Mouse (Mus musculus) hindbrain, embryonic 16.5 days (tissue): Measurements from ENCODE around the gene Dna2. TPM values are rescaled to one million over a fixed set of nuclear protein-coding genes. Genes with fewer than 3 reads are reported as not detected.
A peak's percentile ranks its signal among the peaks of the same experiment; 100 is the strongest.

Experiments
- ATAC-seq: fragments of 200-750 bp; cut with Nextera tagmentation; 2 replicates; pipeline ENCODE4 v1.8.0; 2017; ENCODE audit warnings: moderate TSS enrichment, moderate library complexity
- H3K27ac ChIP-seq: fragments of 300-500 bp; sonication (generic); 2 replicates; pipeline ENCODE4 v1.5.1; 2014; ENCODE audit warnings: low read depth, mild to moderate bottlenecking, control low read depth, low read length, moderate library complexity
- H3K27me3 ChIP-seq: fragments of 300-500 bp; sonication (generic); replicated peaks from 2 replicates; pipeline ENCODE4 v1.6.1; 2014; ENCODE audit warnings: low read length; ENCODE audit not compliant: control insufficient read depth, insufficient read depth
- H3K36me3 ChIP-seq: fragments of 300-500 bp; sonication (generic); 2 replicates; pipeline ENCODE4 v1.6.1; 2014; ENCODE audit warnings: mild to moderate bottlenecking, low read length, moderate library complexity, mixed read lengths; ENCODE audit not compliant: control insufficient read depth, insufficient read depth
- H3K4me1 ChIP-seq: fragments of 300-500 bp; sonication (generic); 2 replicates; pipeline ENCODE4 v1.6.1; 2014; ENCODE audit warnings: low read depth, low read length; ENCODE audit not compliant: control insufficient read depth, insufficient read depth
- H3K4me2 ChIP-seq: fragments of 300-500 bp; sonication (generic); 2 replicates; pipeline ENCODE4 v1.6.1; 2014; ENCODE audit warnings: mild to moderate bottlenecking, low read length, control low read depth, moderate library complexity
- H3K4me3 ChIP-seq: fragments of 300-500 bp; sonication (generic); 2 replicates; pipeline ENCODE4 v1.5.1; 2014; ENCODE audit warnings: mild to moderate bottlenecking, low read length, control low read depth, moderate library complexity
- H3K9ac ChIP-seq: fragments of 300-500 bp; sonication (generic); 2 replicates; pipeline ENCODE4 v1.6.1; 2014; ENCODE audit warnings: low read depth, mild to moderate bottlenecking, control low read depth, low read length, moderate library complexity
- H3K9me3 ChIP-seq: fragments of 300-500 bp; sonication (generic); 2 replicates; pipeline ENCODE4 v1.6.1; 2014; ENCODE audit warnings: mild to moderate bottlenecking, low read length, moderate library complexity; ENCODE audit not compliant: control insufficient read depth
- WGBS: fragments of 180-500 bp; shearing (Covaris S2); extraction: QIAGEN DNeasy Blood & Tissue Kit; methylation state at CpG from one replicate; pipeline ENCODE4 v1.1.7; 2014; 5-methylcytosine and 5-hydroxymethylcytosine counted together
- polyA plus RNA-seq: library from polyadenylated mRNA; unstranded; fragments of >200 nt; fragmentation: Nextera tagmentation; extraction: Ambion mirVana; gene quantifications from 2 replicates; pipeline ENCODE4 v1.2.1, GENCODE M21; 2015

Dna2 gene
- polyA plus RNA-seq, 1 experiment from 2014 or later, result 4.0 TPM

- Histone ChIP-seq H3K4me2 (no peak overlapping the region), H3K9me3 (no peaks in the 10 kb centered on the region), H3K36me3 (peaks cover 51% of the 10 kb centered on the region), H3K4me3 (no peak overlapping the region), H3K27ac (no peak overlapping the region), H3K9ac (no peak overlapping the region), H3K27me3 (no peaks in the 10 kb centered on the region), H3K4me1 (no peaks in the 10 kb centered on the region)
- 60% methylated on average over 9 of the region's 9 CpGs for WGBS
- no peak for ATAC-seq
Measured at GRCm38 (mm10) chr10:63000584-63000983, 53.8 kb downstream of the Dna2 start.

GRCm38 (mm10) chr10:63003252-63003651, 56.4 kb downstream of the Dna2 start:
- no peak overlapping the region for H3K9ac ChIP-seq
- H3K9me3 ChIP-seq, result no peaks in the 10 kb centered on the region
- WGBS, result 85% methylated on average over 9 of the region's 9 CpGs
- no peak for ATAC-seq
- H3K27ac ChIP-seq, result no peak overlapping the region
- H3K36me3 ChIP-seq, result peaks cover 51% of the 10 kb centered on the region
- no peak overlapping the region for H3K4me2 ChIP-seq
- no peaks in the 10 kb centered on the region for H3K4me1 ChIP-seq
- no peak overlapping the region for H3K4me3 ChIP-seq
- H3K27me3 ChIP-seq, result no peaks in the 10 kb centered on the region

DNA sequence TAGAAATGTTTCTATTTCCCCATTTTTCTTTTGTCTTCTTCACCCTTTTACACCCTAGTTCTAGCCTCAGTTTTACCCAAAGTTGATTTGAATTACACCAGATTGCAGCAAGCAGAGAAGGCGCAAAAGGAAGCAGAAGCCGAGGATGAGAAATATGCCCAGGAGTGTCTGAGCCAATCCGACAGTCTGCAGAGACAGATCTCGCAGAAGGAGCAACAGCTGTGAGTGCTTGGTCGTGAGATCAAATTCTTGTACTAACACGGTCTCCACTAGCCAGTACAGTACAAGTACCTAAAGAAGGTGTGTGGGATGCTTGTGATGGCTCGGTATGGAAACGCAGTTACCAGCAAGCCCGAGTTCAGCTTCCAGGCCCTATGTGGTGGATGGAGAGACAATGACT, 57.7 kb downstream of the Dna2 start:
- no peak for ATAC-seq
- H3K27ac ChIP-seq, result no peak overlapping the region

GRCm38 (mm10) chr10:63008193-63008592, 61.4 kb downstream of the Dna2 start:
- H3K4me3 ChIP-seq, result no peak overlapping the region
- no peak overlapping the region for H3K27ac ChIP-seq

More for the DNA sequence above, 57.7 kb downstream of the Dna2 start:
- no peak overlapping the region for H3K4me3 ChIP-seq
- H3K36me3 ChIP-seq, result peaks cover 55% of the 10 kb centered on the region
- no peaks in the 10 kb centered on the region for H3K27me3 ChIP-seq
- H3K9ac ChIP-seq, result no peak overlapping the region
- no peak overlapping the region for H3K4me2 ChIP-seq
- H3K9me3 ChIP-seq, result no peaks in the 10 kb centered on the region
- 90% methylated on average over 9 of the region's 9 CpGs for whole genome bisulfite sequencing
- H3K4me1 ChIP-seq, result no peaks in the 10 kb centered on the region

GRCm38 (mm10) chr10:63010268-63010667, 63.4 kb downstream of the Dna2 start:
- no peak for ATAC-seq
- Histone ChIP-seq H3K4me3 (no peak overlapping the region), H3K9ac (no peak overlapping the region), H3K4me1 (no peaks in the 10 kb centered on the region), H3K27ac (no peak overlapping the region), H3K27me3 (no peaks in the 10 kb centered on the region), H3K36me3 (peaks cover 64% of the 10 kb centered on the region), H3K4me2 (no peak overlapping the region), H3K9me3 (no peaks in the 10 kb centered on the region)
- WGBS, result 91% methylated on average over 4 of the region's 4 CpGs

More at GRCm38 (mm10) chr10:63008193-63008592, 61.4 kb downstream of the Dna2 start:
- H3K9ac ChIP-seq, result no peak overlapping the region
- H3K36me3 ChIP-seq, result peaks cover 69% of the 10 kb centered on the region
- no peaks in the 10 kb centered on the region for H3K4me1 ChIP-seq
- H3K9me3 ChIP-seq, result no peaks in the 10 kb centered on the region
- no peak overlapping the region for H3K4me2 ChIP-seq
- H3K27me3 ChIP-seq, result no peaks in the 10 kb centered on the region
- WGBS, result 73% methylated on average over 3 of the region's 3 CpGs
- ATAC-seq, result no peak

GRCm38 (mm10) chr10:63011556-63011955, 64.7 kb downstream of the Dna2 start:
- ATAC-seq, result no peak

DNA sequence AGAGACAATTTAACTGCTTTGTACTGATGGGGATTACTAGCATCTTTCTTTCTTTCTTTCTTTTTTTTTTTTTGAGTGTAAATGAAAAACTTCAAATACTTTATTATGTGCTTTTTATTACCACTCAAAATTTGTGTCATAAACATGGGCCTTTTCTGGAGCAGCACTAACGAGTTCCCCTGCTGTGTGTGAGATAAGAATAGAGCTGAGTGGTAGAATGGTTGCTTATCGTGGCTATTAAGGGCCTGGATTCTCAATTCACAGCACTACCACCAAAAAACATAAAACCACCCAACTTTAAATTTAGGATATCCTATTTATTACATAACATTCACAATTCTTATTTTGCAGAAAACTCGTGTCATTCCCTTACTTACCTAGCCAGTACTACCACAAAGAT, 66.7 kb downstream of the Dna2 start:
- no peaks in the 10 kb centered on the region for H3K4me1 ChIP-seq
- no peak overlapping the region for H3K27ac ChIP-seq
- WGBS, result 83% methylated on average over 3 of the region's 3 CpGs
- no peak overlapping the region for H3K4me3 ChIP-seq
- no peak overlapping the region for H3K9ac ChIP-seq
- ATAC-seq, result no peak
- no peaks in the 10 kb centered on the region for H3K9me3 ChIP-seq
- H3K27me3 ChIP-seq, result no peaks in the 10 kb centered on the region
- no peak overlapping the region for H3K4me2 ChIP-seq
- H3K36me3 ChIP-seq, result peaks cover 51% of the 10 kb centered on the region

More at GRCm38 (mm10) chr10:63011556-63011955, 64.7 kb downstream of the Dna2 start:
- H3K9ac ChIP-seq, result no peak overlapping the region
- H3K4me2 ChIP-seq, result no peak overlapping the region
- no peaks in the 10 kb centered on the region for H3K9me3 ChIP-seq
- no peaks in the 10 kb centered on the region for H3K4me1 ChIP-seq
- no peak overlapping the region for H3K4me3 ChIP-seq
- no peaks in the 10 kb centered on the region for H3K27me3 ChIP-seq
- no peak overlapping the region for H3K27ac ChIP-seq
- 84% methylated on average over 6 of the region's 6 CpGs for WGBS
- H3K36me3 ChIP-seq, result peaks cover 62% of the 10 kb centered on the region

GRCm38 (mm10) chr10:63014168-63014567, 67.3 kb downstream of the Dna2 start:
- no peak overlapping the region for H3K4me3 ChIP-seq
- no peak overlapping the region for H3K9ac ChIP-seq
- 90% methylated on average over 9 of the region's 9 CpGs for WGBS
- peaks cover 48% of the 10 kb centered on the region for H3K36me3 ChIP-seq
- ATAC-seq, result no peak
- no peak overlapping the region for H3K27ac ChIP-seq
- H3K9me3 ChIP-seq, result no peaks in the 10 kb centered on the region
- peaks cover 3% of the 10 kb centered on the region for H3K4me1 ChIP-seq
- no peaks in the 10 kb centered on the region for H3K27me3 ChIP-seq
- no peak overlapping the region for H3K4me2 ChIP-seq

DNA sequence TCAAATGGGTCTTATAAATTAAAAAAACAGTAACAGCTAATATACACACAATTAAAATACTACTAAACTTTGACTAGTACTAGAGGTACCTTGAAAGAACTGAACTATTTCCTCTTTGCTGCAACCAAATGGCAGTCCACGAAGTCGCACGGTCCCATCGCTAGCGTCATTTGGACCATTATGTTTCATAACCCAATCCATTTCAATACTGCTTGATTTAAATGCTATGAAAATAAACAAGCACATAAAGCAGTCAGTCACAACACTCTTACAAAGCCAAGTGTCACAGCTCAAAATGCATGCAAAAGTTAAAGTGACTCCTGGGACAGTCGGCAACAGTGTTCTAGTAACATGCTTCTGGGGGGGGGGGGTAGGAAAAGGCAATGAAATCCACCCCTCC, 72.5 kb downstream of the Dna2 start:
- no peak overlapping the region for H3K27ac ChIP-seq
- H3K4me2 ChIP-seq, result no peak overlapping the region
- peaks cover 27% of the 10 kb centered on the region for H3K4me1 ChIP-seq
- H3K36me3 ChIP-seq, result peaks cover 12% of the 10 kb centered on the region
- WGBS, result 73% methylated on average over 6 of the region's 6 CpGs
- H3K9me3 ChIP-seq, result no peaks in the 10 kb centered on the region
- no peak overlapping the region for H3K4me3 ChIP-seq
- no peak overlapping the region for H3K9ac ChIP-seq
- no peaks in the 10 kb centered on the region for H3K27me3 ChIP-seq
- no peak for ATAC-seq

DNA sequence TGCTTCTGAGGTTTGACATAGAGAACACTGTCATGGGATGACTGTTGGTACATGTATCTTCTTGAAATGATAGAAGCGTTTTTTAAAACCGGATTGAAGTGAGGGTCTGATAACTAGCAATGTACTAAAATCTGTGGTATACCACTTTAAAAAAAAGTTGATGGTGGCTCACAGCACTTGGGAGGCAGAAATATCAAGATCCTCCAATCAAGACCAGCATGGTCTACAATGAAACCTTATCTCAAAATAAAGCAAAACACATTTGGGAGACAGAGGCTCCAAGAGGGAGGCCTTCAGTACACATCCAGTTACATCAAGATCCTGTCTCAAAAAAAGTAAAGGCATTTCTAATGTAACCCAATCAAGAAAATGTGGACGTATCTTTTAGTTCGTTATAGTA, 74.9 kb downstream of the Dna2 start:
- no peaks in the 10 kb centered on the region for H3K27me3 ChIP-seq
- ATAC-seq, result no peak
- H3K36me3 ChIP-seq, result peaks cover 4% of the 10 kb centered on the region
- H3K4me2 ChIP-seq, result peak overlapping the region; percentile 76
- H3K4me3 ChIP-seq, result peak overlapping the region; percentile 79
- no peak overlapping the region for H3K27ac ChIP-seq
- peaks cover 33% of the 10 kb centered on the region for H3K4me1 ChIP-seq
- peak overlapping the region; percentile 50 for H3K9ac ChIP-seq
- no peaks in the 10 kb centered on the region for H3K9me3 ChIP-seq
- 30% methylated on average over 4 of the region's 4 CpGs for WGBS
